Mouse (Mus musculus) spleen, postnatal 14 days (tissue): ENCODE results near the gene Gm11020.

ENCODE experiments used
- DNase-seq, 2 experiments: peaks; one replicate each; pipeline ENCODE4 v3.0.0; 2021 to 2022; ENCODE audit warnings: low spot score in 2 of 2

The Gm11020 gene

DNA sequence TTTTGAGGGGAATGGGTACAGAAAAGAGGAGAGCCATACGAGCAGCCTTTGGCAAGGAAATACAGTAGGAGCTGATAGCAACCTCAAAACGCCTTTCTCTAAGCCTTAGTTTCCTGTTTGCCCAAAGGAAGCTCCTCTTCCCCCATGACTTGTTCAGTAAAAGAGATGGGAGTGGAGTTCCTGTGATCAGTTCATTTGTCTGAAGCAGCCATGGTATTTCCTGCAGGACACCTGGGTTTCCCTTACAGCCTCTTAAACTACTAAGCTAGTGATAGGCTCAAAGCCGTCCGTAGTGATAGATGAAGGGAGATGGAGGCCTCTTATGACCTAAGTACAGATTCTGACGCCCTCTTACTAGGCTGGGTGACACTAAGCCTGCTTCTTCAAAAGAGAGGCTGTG lies 21.1 kb downstream of the Gm11020 start:
- no peak for DNase-seq

GRCm38 (mm10) chr8:104343957-104344356 lies 22.6 kb downstream of the Gm11020 start:
- peak; percentile 63 to 75 for DNase-seq

- no peak for DNase-seq
Measured at GRCm38 (mm10) chr8:104344622-104345021, 23.3 kb downstream of the Gm11020 start.

- DNase-seq: no peak
Measured at GRCm38 (mm10) chr8:104346706-104347105, 25.3 kb downstream of the Gm11020 start.

GRCm38 (mm10) chr8:104348971-104349370 lies 27.6 kb downstream of the Gm11020 start:
- no peak for DNase-seq

DNA sequence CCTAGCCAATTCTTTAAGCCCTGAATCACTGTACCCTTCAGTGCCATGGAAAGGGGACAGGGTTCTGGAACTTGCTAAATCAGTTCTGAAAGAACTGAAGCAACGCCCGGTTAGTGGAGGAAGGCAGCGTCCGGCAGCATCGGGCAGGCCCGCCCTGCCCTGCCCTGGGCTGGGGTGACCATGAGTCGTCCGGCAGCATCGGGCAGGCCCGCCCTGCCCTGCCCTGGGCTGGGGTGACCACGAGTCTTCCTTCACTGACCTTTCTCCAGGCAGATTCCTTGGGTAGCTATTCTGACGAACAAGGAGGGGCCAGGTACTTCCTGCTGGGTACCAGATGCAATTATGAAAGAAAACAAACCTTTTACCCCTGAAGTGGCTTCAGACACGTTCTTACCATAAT lies 28.7 kb downstream of the Gm11020 start:
- no peak for DNase-seq

GRCm38 (mm10) chr8:104353186-104353585 lies 31.8 kb downstream of the Gm11020 start:
- DNase-seq: no peak

GRCm38 (mm10) chr8:104354504-104354903 lies 33.1 kb downstream of the Gm11020 start:
- DNase-seq: no peak

GRCm38 (mm10) chr8:104358637-104359036 lies 37.3 kb downstream of the Gm11020 start:
- no peak for DNase-seq

DNA sequence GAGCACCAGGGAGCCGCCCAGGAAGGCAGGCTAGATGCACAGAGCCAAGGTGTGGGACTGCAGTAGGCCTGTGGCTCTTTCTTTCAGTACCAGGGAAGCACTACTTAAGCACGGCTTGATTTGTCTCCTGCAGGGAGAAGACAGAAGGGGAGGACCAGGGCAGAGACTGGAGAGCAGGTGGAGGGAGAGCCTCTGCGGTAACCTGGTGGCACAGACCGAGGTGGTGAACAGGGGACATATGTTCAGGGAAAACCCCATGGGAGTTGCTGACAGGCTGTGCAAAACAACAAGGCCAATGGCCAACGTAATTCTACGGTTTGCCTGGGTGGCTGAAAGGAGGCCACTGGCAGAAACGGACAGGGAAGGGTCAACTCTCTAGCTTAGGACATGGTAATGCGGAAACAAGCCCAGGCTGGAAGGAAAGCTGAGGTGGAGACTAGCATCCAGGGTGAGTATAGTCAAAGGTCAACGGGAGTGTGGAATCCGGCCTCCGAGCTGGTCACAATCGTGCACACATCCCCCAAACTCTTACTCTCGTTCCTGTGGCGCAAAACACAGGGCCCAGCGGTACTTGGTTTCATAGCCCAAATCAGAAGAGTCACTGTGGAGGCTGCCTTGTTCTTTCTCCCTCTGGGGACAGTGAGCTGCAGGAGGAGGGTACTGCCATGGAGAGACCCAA lies 38.5 kb downstream of the Gm11020 start:
- no peak for DNase-seq

DNA sequence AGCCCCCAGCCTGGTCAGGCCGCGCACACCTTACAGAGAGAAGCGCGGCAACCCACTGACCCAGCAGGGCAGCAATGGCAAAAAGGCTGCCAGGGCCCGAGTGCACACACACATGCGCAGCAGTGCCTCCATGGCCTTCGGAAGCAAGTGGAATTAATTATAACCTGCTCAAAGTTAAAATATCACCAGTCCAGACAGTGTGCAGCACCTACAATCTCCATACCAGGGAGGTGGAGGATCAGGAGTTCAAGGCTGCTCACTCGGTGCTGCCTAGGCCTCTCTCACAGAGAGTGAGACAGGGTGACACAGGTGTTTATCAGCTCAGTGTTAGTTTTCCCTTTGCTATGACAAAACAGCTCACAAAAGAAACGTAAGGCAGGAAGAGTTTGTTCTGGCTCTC lies 44.3 kb downstream of the Gm11020 start:
- no peak for DNase-seq

GRCm38 (mm10) chr8:104367398-104367797 lies 46.0 kb downstream of the Gm11020 start:
- DNase-seq: no peak

DNA sequence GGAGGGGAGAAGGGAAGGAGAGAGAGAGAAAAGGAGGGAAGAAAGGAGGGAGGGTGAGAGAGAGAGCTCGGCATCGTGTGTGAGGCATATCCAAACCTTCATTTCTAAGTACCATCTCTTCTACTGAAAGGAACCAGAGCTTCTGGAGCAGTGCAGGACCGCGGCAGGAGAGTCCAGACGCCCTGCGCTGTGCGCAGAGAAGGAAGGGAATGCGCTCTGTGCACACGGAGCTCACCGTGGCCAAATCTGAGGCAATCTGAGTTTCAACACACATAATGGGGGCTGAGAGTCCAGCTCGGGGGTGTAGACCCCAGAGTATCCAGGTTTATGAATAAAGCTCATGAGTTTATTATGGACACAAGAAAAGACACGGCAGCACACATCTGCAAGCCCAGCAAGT lies 48.2 kb downstream of the Gm11020 start:
- no peak for DNase-seq

DNA sequence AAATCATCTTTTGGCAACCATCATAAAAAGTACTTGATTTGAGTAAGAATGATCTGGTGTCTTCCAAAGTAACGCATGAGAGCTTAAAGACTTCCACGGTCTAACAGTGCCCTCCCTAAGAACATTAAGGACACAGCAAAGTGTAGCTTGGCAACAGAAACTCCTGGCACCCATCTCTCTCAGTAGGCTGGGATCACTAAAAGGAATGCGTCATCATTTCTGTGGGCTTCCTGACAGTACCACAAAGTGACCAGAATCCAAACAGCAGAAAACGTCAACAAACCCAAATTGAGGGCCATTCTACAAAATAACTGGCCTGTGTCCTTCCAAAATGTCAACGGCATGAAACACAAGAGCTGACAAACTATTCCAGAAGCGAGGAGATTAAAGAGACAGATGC lies 48.7 kb downstream of the Gm11020 start:
- no peak for DNase-seq

- no peak for DNase-seq
Measured at GRCm38 (mm10) chr8:104371121-104371520, 49.8 kb downstream of the Gm11020 start.
